ENCODE assay signal across 13 mouse cellular contexts in genomic region chr10:127427107-127427506, GRCm38 (mm10). TPM values are rescaled to one million over a fixed set of nuclear protein-coding genes. Genes with fewer than 3 reads are reported as not detected.
DNase-seq lines count a peak whose midpoint lies in the region; ATAC-seq and TF ChIP-seq lines count a peak whose summit lies in the region.
"Had no signal": no experiment of that assay in that cellular context is flagged by ENCODE, and none has a peak within 500 bp of the region (broad histone marks: within the 10 kb centered on the region; RNA-seq: fewer than 3 reads in every experiment).

No protein-coding gene starts in this region.

- DNase-seq in forebrain, embryonic 10.5 days (ENCODE audit: extremely low spot score, low spot score): no peak
- DNase-seq in forebrain, postnatal 0 days: no peak
- no peak for DNase-seq in left cerebral cortex, adult 2 months (ENCODE audit: extremely low spot score in 1 of 2, low spot score in 2 of 2)
- no peak for DNase-seq in left cerebral cortex, postnatal 14 days (ENCODE audit: low spot score in 2 of 2)
- DNase-seq in embryonic facial prominence, embryonic 14.5 days (ENCODE audit: low spot score): no peak
- peak; percentile 15 for DNase-seq in heart, postnatal 4 days
- DNase-seq in layer of hippocampus, adult 9-11 months: no peak
- DNase-seq in testis, postnatal 10 days (ENCODE audit: low spot score): no peak
- DNase-seq: layer of hippocampus, postnatal 36 days had no signal

- H3K4me1 ChIP-seq in forebrain, embryonic 10.5 days: peaks cover 30% of the 10 kb centered on the region
- peaks cover 1% of the 10 kb centered on the region for H3K4me1 ChIP-seq in forebrain, postnatal 0 days (ENCODE audit: insufficient read depth)
- H3K4me1 ChIP-seq in embryonic facial prominence, embryonic 14.5 days (ENCODE audit: control insufficient read depth, insufficient read depth, low read length): peaks cover 10% of the 10 kb centered on the region; the same call in 1 of the 2 replicates

- H3K4me2 ChIP-seq in forebrain, postnatal 0 days (ENCODE audit: low read depth): no peak overlapping the region
- H3K4me2 ChIP-seq in embryonic facial prominence, embryonic 14.5 days (ENCODE audit: low read depth, low read length): no peak overlapping the region

- intact Hi-C loops in left cerebral cortex, adult 2 months (cut with DNase I): no loop called here
- intact Hi-C loops in left cerebral cortex, postnatal 14 days (cut with DNase I): no loop called here

- H3K4me3 ChIP-seq in forebrain, embryonic 10.5 days: no peak overlapping the region
- no peak overlapping the region for H3K4me3 ChIP-seq in forebrain, postnatal 0 days (ENCODE audit: low read depth, low read length)
- no peak overlapping the region for H3K4me3 ChIP-seq in left cerebral cortex, adult 2 months
- H3K4me3 ChIP-seq in embryonic facial prominence, embryonic 14.5 days (ENCODE audit: low read depth, low read length): no peak overlapping the region

- no peak overlapping the region for H3K9ac ChIP-seq in forebrain, postnatal 0 days
- H3K9ac ChIP-seq in embryonic facial prominence, embryonic 14.5 days (ENCODE audit: low read depth, low read length): no peak overlapping the region

- H3K9me3 ChIP-seq in forebrain, embryonic 10.5 days: 0 out of 2 replicates have a peak, but pooled peaks cover 5% of the 10 kb centered on the region
- H3K9me3 ChIP-seq in forebrain, postnatal 0 days (ENCODE audit: low read length): no peaks in the 10 kb centered on the region
- H3K9me3 ChIP-seq in embryonic facial prominence, embryonic 14.5 days (ENCODE audit: control insufficient read depth, low read length): no peaks in the 10 kb centered on the region
- H3K9me3 ChIP-seq: G1E had no signal

- peaks cover 9% of the 10 kb centered on the region; the same call in 1 of the 2 replicates for H3K36me3 ChIP-seq in forebrain, embryonic 10.5 days (replicated peaks)
- H3K36me3 ChIP-seq in forebrain, postnatal 0 days (ENCODE audit: insufficient read depth): no peaks in the 10 kb centered on the region
- peaks cover 7% of the 10 kb centered on the region for H3K36me3 ChIP-seq in embryonic facial prominence, embryonic 14.5 days (ENCODE audit: control insufficient read depth, insufficient read depth, low read length)

- no peak for TF ChIP-seq CTCF in forebrain, postnatal 0 days (IDR thresholded peaks at IDR 0.05; ENCODE audit: low read depth)
- no peak for TF ChIP-seq CTCF in left cerebral cortex, adult 2 months (IDR thresholded peaks at IDR 0.05)

- H3K27ac ChIP-seq in forebrain, embryonic 10.5 days: 0 out of 2 replicates have a peak overlapping the region, but pooled peaks have one; percentile 65
- H3K27ac ChIP-seq in forebrain, postnatal 0 days (ENCODE audit: low read depth, low read length): no peak overlapping the region
- peak overlapping the region; percentile 19; the same call in 1 of the 2 replicates for H3K27ac ChIP-seq in left cerebral cortex, adult 2 months
- 0 out of 2 replicates have a peak overlapping the region, but pooled peaks have one; percentile 10 for H3K27ac ChIP-seq in embryonic facial prominence, embryonic 14.5 days (replicated peaks; ENCODE audit: low read depth, low read length)

- no peaks in the 10 kb centered on the region for H3K27me3 ChIP-seq in forebrain, embryonic 10.5 days (ENCODE audit: poor library complexity, severe bottlenecking)
- no peaks in the 10 kb centered on the region for H3K27me3 ChIP-seq in forebrain, postnatal 0 days (ENCODE audit: insufficient read depth, low read length)
- no peaks in the 10 kb centered on the region for H3K27me3 ChIP-seq in embryonic facial prominence, embryonic 14.5 days (replicated peaks; ENCODE audit: control insufficient read depth, insufficient read depth, low read length)

- ATAC-seq in forebrain, postnatal 0 days: no peak
- ATAC-seq in embryonic facial prominence, embryonic 14.5 days (ENCODE audit: low read depth): no peak
- ATAC-seq: inflammation-experienced regulatory T-cells, adult 6 months had no signal

- WGBS in forebrain, embryonic 10.5 days: 94% methylated on average over 1 of the region's 1 CpGs
- WGBS in forebrain, postnatal 0 days: 91% methylated on average over 1 of the region's 1 CpGs
- WGBS in embryonic facial prominence, embryonic 14.5 days: 80% methylated on average over 1 of the region's 1 CpGs

RNA-seq across cellular contexts. Expression of gene R3hdm2, which starts 47.0 kb away (rescaled TPM):
- 27.2 and 27.8 TPM in 2 replicates for polyA plus RNA-seq in forebrain, embryonic 10.5 days (2016; fragmentation: Nextera tagmentation; extraction: Ambion mirVana)
- total RNA-seq in forebrain, postnatal 0 days (2014; rRNA removed): 47.5 and 51.0 TPM in 2 replicates
- polyA plus RNA-seq in forebrain, postnatal 0 days (2015; fragmentation: Nextera tagmentation; extraction: Ambion mirVana): 28.6 and 37.2 TPM in 2 replicates
- total RNA-seq in left cerebral cortex, adult 2 months (2021): 100 to 1,000 TPM; 365 to 382 TPM
- total RNA-seq in left cerebral cortex, postnatal 14 days (2021): 100 to 1,000 TPM; 333 to 340 TPM
- polyA plus RNA-seq in embryonic facial prominence, embryonic 14.5 days (2014; fragmentation: Nextera tagmentation; extraction: Ambion mirVana): 27.8 and 29.8 TPM in 2 replicates
- 100 to 1,000 TPM; 115 to 116 TPM for total RNA-seq in heart, postnatal 4 days (2021)

RNA-seq across cellular contexts. Expression of gene Inhbc, which starts 56.9 kb away (rescaled TPM):
- not detected in 2 replicates for polyA plus RNA-seq in forebrain, embryonic 10.5 days (2016; fragmentation: Nextera tagmentation; extraction: Ambion mirVana)
- not detected in 2 replicates for total RNA-seq in forebrain, postnatal 0 days (2014; rRNA removed)
- not detected in 2 replicates for polyA plus RNA-seq in forebrain, postnatal 0 days (2015; fragmentation: Nextera tagmentation; extraction: Ambion mirVana)
- total RNA-seq in left cerebral cortex, adult 2 months (2021): not detected
- total RNA-seq in left cerebral cortex, postnatal 14 days (2021): not detected
- not detected in 2 replicates for polyA plus RNA-seq in embryonic facial prominence, embryonic 14.5 days (2014; fragmentation: Nextera tagmentation; extraction: Ambion mirVana)
- not detected for total RNA-seq in heart, postnatal 4 days (2021)
- total RNA-seq: gastrocnemius, adult 8-10 months; layer of hippocampus, postnatal 36 days had no signal
- polyA plus RNA-seq: embryonic facial prominence, embryonic 11.5 days; G1E; inflammation-experienced regulatory T-cells, adult 6 months had no signal
